Mouse (Mus musculus) CH12.LX (cell line): ENCODE data around the gene Scnn1a. TPM values are rescaled to one million over a fixed set of nuclear protein-coding genes. Genes with fewer than 3 reads are reported as not detected.

ENCODE experiments used
- DNase-seq: peaks from one replicate; pipeline ENCODE4 v3.0.0-alpha.2; 2013; ENCODE audit errors: extremely low read depth
- H3K27ac ChIP-seq: 2 replicates; pipeline ENCODE4 v1.5.1; 2012; ENCODE audit warnings: low read depth, mild to moderate bottlenecking, control low read depth, moderate library complexity; ENCODE audit not compliant: insufficient read depth
- H3K27me3 ChIP-seq: replicated peaks from 2 replicates; pipeline ENCODE3; 2012; ENCODE audit warnings: inconsistent platforms
- H3K36me3 ChIP-seq, 2 experiments: replicated peaks in 1 of 2; 2 replicates each; pipeline versions ENCODE3 to v1.6.1; 2012; ENCODE audit warnings: inconsistent platforms in 1 of 2, low read length in 1 of 2, mild to moderate bottlenecking in 1 of 2, mixed read lengths in 1 of 2, moderate library complexity in 1 of 2; ENCODE audit not compliant: control insufficient read depth in 1 of 2, insufficient read depth in 1 of 2
- H3K4me1 ChIP-seq, 2 experiments: 2 replicates each; pipeline ENCODE4 v1.6.1; 2012; ENCODE audit warnings: inconsistent platforms in 1 of 2, moderate library complexity in 1 of 2; ENCODE audit not compliant: insufficient read depth in 2 of 2, control insufficient read depth in 1 of 2
- H3K4me2 ChIP-seq: 2 replicates; pipeline ENCODE4 v1.6.1; 2012; ENCODE audit warnings: low read depth, mild to moderate bottlenecking, control low read depth; ENCODE audit not compliant: poor library complexity, insufficient read depth, severe bottlenecking
- H3K4me3 ChIP-seq, 3 experiments: fragments of 150-350 bp in 1 of 3; sonication (generic) in 1 of 3; replicated peaks in 1 of 3; 2 replicates each; pipeline versions ENCODE3 to v1.5.1; 2011 to 2012; ENCODE audit warnings: low read depth in 2 of 3, low read length in 2 of 3, mild to moderate bottlenecking in 2 of 3, moderate library complexity in 2 of 3, control low read depth in 1 of 3, improper control_type of control experiment in 1 of 3, inconsistent platforms in 1 of 3, mixed read lengths in 1 of 3; ENCODE audit not compliant: poor library complexity in 1 of 3
- H3K79me2 ChIP-seq: replicated peaks from 2 replicates; pipeline ENCODE4 v1.6.1; 2012; ENCODE audit warnings: mild to moderate bottlenecking, moderate library complexity; ENCODE audit not compliant: control insufficient read depth, poor library complexity, insufficient read depth, severe bottlenecking; ENCODE audit errors: extremely low read depth
- H3K9ac ChIP-seq: 2 replicates; pipeline ENCODE4 v1.6.1; 2012; ENCODE audit warnings: low read depth, mild to moderate bottlenecking, control low read depth, moderate library complexity; ENCODE audit not compliant: insufficient read depth
- H3K9me3 ChIP-seq: replicated peaks from 2 replicates; pipeline ENCODE3; 2012; ENCODE audit warnings: low read length, inconsistent platforms, mixed read lengths
- BHLHE40 ChIP-seq: IDR thresholded peaks from 2 replicates; pipeline ENCODE4 v1.6.1; 2011; ENCODE audit warnings: mild to moderate bottlenecking, low read depth, low read length, improper control_type of control experiment
- CHD1 ChIP-seq: IDR thresholded peaks from 2 replicates; pipeline ENCODE4 v1.6.1; 2012; ENCODE audit warnings: low read depth, low read length, improper control_type of control experiment, inconsistent platforms
- CHD2 ChIP-seq: IDR thresholded peaks from 2 replicates; pipeline ENCODE4 v1.6.1; 2011; ENCODE audit warnings: low read length, improper control_type of control experiment
- CTCF ChIP-seq, 2 experiments: IDR thresholded peaks in 1 of 2; conservative IDR thresholded peaks in 1 of 2; 2 replicates each; pipeline ENCODE4 v1.5.1; 2011 to 2012; ENCODE audit warnings: low read depth in 2 of 2, low read length in 2 of 2, improper control_type of control experiment in 1 of 2, inconsistent platforms in 1 of 2, mild to moderate bottlenecking in 1 of 2, moderate library complexity in 1 of 2
- E2F4 ChIP-seq: IDR thresholded peaks from 2 replicates; pipeline ENCODE4 v1.6.1; 2011; ENCODE audit warnings: low read depth, low read length, improper control_type of control experiment; ENCODE audit not compliant: insufficient replicate concordance
- IRF4 ChIP-seq: IDR thresholded peaks from 2 replicates; pipeline ENCODE4 v1.6.1; 2014; ENCODE audit warnings: low read depth, mild to moderate bottlenecking, inconsistent platforms, low read length, improper control_type of control experiment
- JUN ChIP-seq: IDR thresholded peaks from 2 replicates; pipeline ENCODE4 v1.6.1; 2011; ENCODE audit warnings: low read depth, mild to moderate bottlenecking, low read length, improper control_type of control experiment, moderate library complexity; ENCODE audit not compliant: insufficient read depth
- JUND ChIP-seq: conservative IDR thresholded peaks from 2 replicates; pipeline ENCODE4 v1.6.1; 2011; ENCODE audit warnings: low read depth, low read length, improper control_type of control experiment
- KAT2A ChIP-seq: IDR thresholded peaks from 2 replicates; pipeline ENCODE4 v1.6.1; 2012; ENCODE audit warnings: low read length, improper control_type of control experiment, inconsistent platforms; ENCODE audit not compliant: insufficient replicate concordance
- MAFK ChIP-seq: IDR thresholded peaks from 2 replicates; pipeline ENCODE4 v1.6.1; 2011; ENCODE audit warnings: low read length, improper control_type of control experiment; ENCODE audit not compliant: insufficient replicate concordance
- MAZ ChIP-seq: IDR thresholded peaks from 2 replicates; pipeline ENCODE4 v1.6.1; 2012; ENCODE audit warnings: low read depth, mild to moderate bottlenecking, inconsistent platforms, low read length, improper control_type of control experiment, moderate library complexity
- MYC ChIP-seq: IDR thresholded peaks from 2 replicates; pipeline ENCODE4 v1.6.1; 2011; ENCODE audit warnings: low read depth, mild to moderate bottlenecking, improper control_type of control experiment, low read length
- NELFE ChIP-seq: IDR thresholded peaks from 2 replicates; pipeline ENCODE4 v1.6.1; 2011; ENCODE audit warnings: low read depth, low read length, improper control_type of control experiment
- NRF1 ChIP-seq: IDR thresholded peaks from 2 replicates; pipeline ENCODE4 v1.6.1; 2014; ENCODE audit warnings: low read depth, mild to moderate bottlenecking, inconsistent platforms, low read length, improper control_type of control experiment, moderate library complexity
- POLR2A ChIP-seq: IDR thresholded peaks from 2 replicates; pipeline ENCODE4 v1.6.1; 2011; ENCODE audit warnings: low read depth, mild to moderate bottlenecking, improper control_type of control experiment, low read length
- POLR2AphosphoS2 ChIP-seq: IDR thresholded peaks from 2 replicates; pipeline ENCODE4 v1.6.1; 2011; ENCODE audit warnings: low read depth, low read length, improper control_type of control experiment
- RAD21 ChIP-seq: IDR thresholded peaks from 2 replicates; pipeline ENCODE4 v1.6.1; 2011; ENCODE audit warnings: low read depth, mild to moderate bottlenecking, low read length, improper control_type of control experiment, moderate library complexity
- SIN3A ChIP-seq: IDR thresholded peaks from 2 replicates; pipeline ENCODE4 v1.6.1; 2012; ENCODE audit warnings: low read length, improper control_type of control experiment, inconsistent platforms
- TBP ChIP-seq: conservative IDR thresholded peaks from 2 replicates; pipeline ENCODE4 v1.6.1; 2011; ENCODE audit warnings: low read depth, low read length, improper control_type of control experiment
- TCF12 ChIP-seq: IDR thresholded peaks from 2 replicates; pipeline ENCODE4 v1.6.1; 2014; ENCODE audit warnings: low read depth, mild to moderate bottlenecking, inconsistent platforms, low read length, improper control_type of control experiment
- UBTF ChIP-seq: IDR thresholded peaks from 2 replicates; pipeline ENCODE4 v1.6.1; 2012; ENCODE audit warnings: low read depth, mild to moderate bottlenecking, inconsistent platforms, low read length, improper control_type of control experiment, moderate library complexity
- USF1 ChIP-seq: IDR thresholded peaks from 2 replicates; pipeline ENCODE4 v1.6.1; 2014; ENCODE audit warnings: low read depth, mild to moderate bottlenecking, inconsistent platforms, low read length, improper control_type of control experiment
- ZNF384 ChIP-seq: IDR thresholded peaks from 2 replicates; pipeline ENCODE4 v1.6.1; 2012; ENCODE audit warnings: low read depth, low read length, improper control_type of control experiment, inconsistent platforms
- dilution Hi-C: fragments of 300-500 bp; cut with MboI; formaldehyde crosslinking; loops from 2 replicates; pipeline ENCODE4 v1.14.3; 2020; ENCODE audit warnings: low sequenced_read_pairs; ENCODE audit not compliant: extremely low pct_unique_long_range_greater_than_20kb, extremely low pct_ligation_motif_present
- in situ Hi-C: fragments of 300-500 bp; cut with MboI; formaldehyde crosslinking; loops from 3 replicates; pipeline ENCODE4 v1.14.3; 2019; ENCODE audit warnings: low sequenced_read_pairs, low pct_ligation_motif_present, low pct_unique_long_range_greater_than_20kb, mixed read lengths
- polyA plus RNA-seq: library from polyadenylated mRNA; unstranded; fragments of >175 nt; gene quantifications from 2 replicates; pipeline ENCODE4 v1.2.1, GENCODE M21; 2012; ENCODE audit warnings: low read depth; ENCODE audit not compliant: insufficient read length
- total RNA-seq, 2 experiments: library from RNA; depleted of rRNA; stranded (reverse); fragments of 300-350 nt in 1 of 2; fragments of >200 nt in 1 of 2; gene quantifications; 2 replicates each; pipeline ENCODE4 v1.2.3; 2012 to 2014

Gene Scnn1a
- total and polyA plus RNA-seq, 3 experiments, result not detected

DNA sequence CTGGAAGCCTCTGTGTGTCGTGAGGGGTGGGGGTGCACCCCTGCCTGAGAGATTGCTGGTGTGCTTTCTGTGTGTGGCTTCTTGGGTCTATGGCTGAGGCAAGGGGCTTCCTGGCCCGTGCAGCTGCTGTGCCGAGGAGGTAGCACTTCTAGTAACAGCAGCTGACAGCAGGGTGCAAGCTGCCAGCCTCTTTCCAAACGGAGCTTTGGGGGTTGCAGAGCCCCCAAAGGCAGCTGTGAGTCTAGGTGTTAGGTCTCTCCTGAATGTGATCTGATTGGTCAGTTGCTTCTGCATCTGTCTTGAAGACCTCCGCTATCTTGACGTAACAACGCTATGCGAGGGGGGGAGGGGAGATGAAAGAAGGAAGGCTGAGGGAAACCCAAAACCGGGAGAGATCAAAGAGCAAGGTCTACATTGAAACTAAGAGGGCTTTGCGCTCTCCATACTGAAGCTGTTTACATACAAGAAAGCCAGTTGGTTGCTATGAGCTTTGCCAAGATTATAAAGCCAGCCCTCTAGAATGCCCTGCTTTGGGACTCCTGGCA is 34.8 kb downstream of the Scnn1a start:
- no peak overlapping the region for H3K4me3 ChIP-seq
- in situ Hi-C loops, result no loop called here
- H3K27me3 ChIP-seq, result peaks cover 97% of the 10 kb centered on the region
- no peak for TF ChIP-seq CTCF (conservative IDR thresholded peaks at IDR 0.05 in 1 of 2, IDR thresholded peaks at IDR 0.05 in 1 of 2; ENCODE audit: low read depth in 2 of 2, low read length in 2 of 2)
- TF ChIP-seq TBP, result no peak
- TF ChIP-seq UBTF, result no peak
- TF ChIP-seq RAD21, result no peak
- TF ChIP-seq CHD1, result no peak
- TF ChIP-seq CHD2, result no peak
- no peak for TF ChIP-seq JUND
- TF ChIP-seq MAFK, result no peak
- no peak for TF ChIP-seq NRF1
- TF ChIP-seq MAZ, result no peak
- TF ChIP-seq POLR2A, result no peak
- TF ChIP-seq JUN, result no peak
- no peak for TF ChIP-seq ZNF384
- TF ChIP-seq USF1, result no peak
- no peak for TF ChIP-seq IRF4
- no peak for TF ChIP-seq BHLHE40
- TF ChIP-seq, all 38 proteins: peak for 0
- H3K9me3 ChIP-seq, result no peaks in the 10 kb centered on the region
- H3K9ac ChIP-seq, result no peak overlapping the region
- H3K4me1 ChIP-seq, result peaks cover 2 to 4% of the 10 kb centered on the region in 2 experiments; a peak in 3 of 4 replicates
- no peaks in the 10 kb centered on the region for H3K36me3 ChIP-seq
- dilution Hi-C loops, result no loop called here
- no peak overlapping the region for H3K4me2 ChIP-seq
- H3K79me2 ChIP-seq, result no peaks in the 10 kb centered on the region
- no peak overlapping the region for H3K27ac ChIP-seq
- DNase-seq, result no peak

DNA sequence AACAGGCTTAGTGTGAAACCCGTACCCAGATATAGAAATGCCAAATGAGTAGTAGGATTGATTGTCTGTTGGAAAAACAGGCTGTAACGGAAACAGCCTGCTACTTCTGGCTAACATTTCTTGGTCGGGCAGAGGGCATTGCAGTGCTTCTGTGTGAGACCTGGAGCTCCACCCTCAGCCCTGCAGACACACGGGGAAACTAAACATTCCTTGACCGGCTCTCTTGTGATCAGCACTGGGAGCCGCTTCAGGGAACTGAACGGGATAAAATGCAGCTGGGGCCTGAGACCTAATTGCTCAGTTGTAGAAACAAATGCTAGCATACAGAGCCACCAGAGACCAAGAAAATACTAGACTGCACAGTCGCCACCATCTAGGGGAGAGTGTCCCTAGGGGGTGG is 35.8 kb downstream of the Scnn1a start:
- H3K4me2 ChIP-seq, result no peak overlapping the region
- no peak overlapping the region for H3K9ac ChIP-seq
- dilution Hi-C loops, result no loop called here
- no peaks in the 10 kb centered on the region for H3K9me3 ChIP-seq
- no peaks in the 10 kb centered on the region for H3K36me3 ChIP-seq
- H3K4me1 ChIP-seq, result peaks cover 8 to 11% of the 10 kb centered on the region in 2 experiments
- H3K27ac ChIP-seq, result no peak overlapping the region
- in situ Hi-C loops, result no loop called here
- H3K4me3 ChIP-seq, result no peak overlapping the region
- TF ChIP-seq USF1 (no peak), CHD1 (no peak), NRF1 (no peak), SIN3A (no peak), UBTF (no peak), MYC (no peak), E2F4 (no peak), RAD21 (no peak), NELFE (no peak), CTCF (conservative IDR thresholded peaks at IDR 0.05 in 1 of 2, IDR thresholded peaks at IDR 0.05 in 1 of 2; ENCODE audit: low read depth in 2 of 2, low read length in 2 of 2) (no peak), POLR2AphosphoS2 (no peak), JUND (no peak), TCF12 (no peak), KAT2A (no peak), ZNF384 (no peak)
- TF ChIP-seq, all 38 proteins: peak for 0
- H3K79me2 ChIP-seq, result no peaks in the 10 kb centered on the region
- H3K27me3 ChIP-seq, result peaks cover 98% of the 10 kb centered on the region
- no peak for DNase-seq
